Mouse (Mus musculus) liver, postnatal 0 days (tissue): ENCODE data around the gene Vmn1r137. TPM values are rescaled to one million over a fixed set of nuclear protein-coding genes. Genes with fewer than 3 reads are reported as not detected.
"Not testable (repeated sequence)": the region's sequence is repeated elsewhere in the genome, so short reads cannot be mapped to it uniquely, and the experiment has no call there.

Source experiments
- ATAC-seq: fragments of 200-750 bp; cut with Nextera tagmentation; 2 replicates; pipeline ENCODE4 v1.8.0; 2017; ENCODE audit warnings: mild to moderate bottlenecking, moderate library complexity
- DNase-seq: peaks from one replicate; pipeline ENCODE4 v3.0.0-alpha.2; 2016
- H3K27ac ChIP-seq: fragments of 300-500 bp; sonication (generic); 2 replicates; pipeline ENCODE4 v1.5.1; 2014; ENCODE audit warnings: antibody characterized with exemption, moderate library complexity, mild to moderate bottlenecking, low read depth
- H3K27me3 ChIP-seq: fragments of 300-500 bp; sonication (generic); 2 replicates; pipeline ENCODE4 v1.6.1; 2014; ENCODE audit warnings: low read length, control low read depth, mixed read lengths; ENCODE audit not compliant: insufficient read depth
- H3K36me3 ChIP-seq: fragments of 300-500 bp; sonication (generic); replicated peaks from 2 replicates; pipeline ENCODE4 v1.6.1; 2014; ENCODE audit warnings: mild to moderate bottlenecking, control low read depth, low read length, moderate library complexity, mixed read lengths; ENCODE audit not compliant: insufficient read depth
- H3K4me1 ChIP-seq: fragments of 300-500 bp; sonication (generic); 2 replicates; pipeline ENCODE4 v1.6.1; 2014; ENCODE audit warnings: antibody characterized with exemption, mild to moderate bottlenecking, control low read depth; ENCODE audit not compliant: insufficient read depth
- H3K4me2 ChIP-seq: fragments of 300-500 bp; sonication (generic); 2 replicates; pipeline ENCODE4 v1.6.1; 2014; ENCODE audit warnings: low read depth, mild to moderate bottlenecking, low read length, moderate library complexity, mixed read lengths
- H3K4me3 ChIP-seq: fragments of 300-500 bp; sonication (generic); 2 replicates; pipeline ENCODE4 v1.5.1; 2014; ENCODE audit warnings: low read depth, low read length
- H3K9ac ChIP-seq: fragments of 300-500 bp; sonication (generic); replicated peaks from 2 replicates; pipeline ENCODE4 v1.6.1; 2014; ENCODE audit warnings: mild to moderate bottlenecking, moderate library complexity
- H3K9me3 ChIP-seq: fragments of 300-500 bp; sonication (generic); 2 replicates; pipeline ENCODE4 v1.6.1; 2016; ENCODE audit warnings: mild to moderate bottlenecking, control low read depth, low read length, mixed read lengths
- WGBS: fragments of 180-500 bp; shearing (Covaris S2); extraction: QIAGEN DNeasy Blood & Tissue Kit; methylation state at CpG from one replicate; pipeline ENCODE4 v1.1.7; 2014; ENCODE audit not compliant: insufficient replicate concordance; 5-methylcytosine and 5-hydroxymethylcytosine counted together
- polyA plus RNA-seq: library from polyadenylated mRNA; unstranded; fragments of >200 nt; fragmentation: Nextera tagmentation; extraction: Ambion mirVana; gene quantifications from 2 replicates; pipeline ENCODE4 v1.2.1, GENCODE M21; 2015

The Vmn1r137 gene
- not detected in 2 replicates for polyA plus RNA-seq

GRCm38 (mm10) chr7:21994287-21994686, at the start of gene Vmn1r137:
Gene Vmn1r137, plus strand, starts transcription at chr7:21994587.
- H3K4me1 ChIP-seq, H3K4me2 ChIP-seq, H3K4me3 ChIP-seq, H3K9me3 ChIP-seq, H3K27me3 ChIP-seq, DNase-seq, ATAC-seq, H3K36me3 ChIP-seq, H3K9ac ChIP-seq, H3K27ac ChIP-seq: not testable (repeated sequence)
- no CpG with 5 or more reads among the region's 3 CpGs for WGBS

GRCm38 (mm10) chr7:22028797-22029196, 34.4 kb downstream of the Vmn1r137 start, which contains the start of gene Vmn1r138:
Gene Vmn1r138, minus strand, starts transcription at chr7:22028897.
- no CpG with 5 or more reads among the region's 2 CpGs for WGBS
- not testable (repeated sequence) for H3K9ac ChIP-seq, H3K27me3 ChIP-seq, H3K36me3 ChIP-seq, H3K4me1 ChIP-seq, ATAC-seq, H3K9me3 ChIP-seq, H3K4me2 ChIP-seq, H3K27ac ChIP-seq, DNase-seq, H3K4me3 ChIP-seq

Other genes starting within 250 kb of the Vmn1r137 start
- not detected in 2 replicates for gene Gm4175, start 233.1 kb upstream of the Vmn1r137 start, polyA plus RNA-seq
- not detected in 2 replicates for gene Gm4177, start 197.9 kb upstream of the Vmn1r137 start, polyA plus RNA-seq
- gene Vmn1r135, start 162.2 kb upstream of the Vmn1r137 start, polyA plus RNA-seq = not detected in 2 replicates
- not detected in 2 replicates for gene Gm5725, start 150.3 kb upstream of the Vmn1r137 start, polyA plus RNA-seq
- gene Gm5891, start 73.3 kb upstream of the Vmn1r137 start, polyA plus RNA-seq = not detected in 2 replicates
- gene Vmn1r138, start 34.3 kb downstream of the Vmn1r137 start, polyA plus RNA-seq = not detected in 2 replicates
- gene Gm6176, start 61.7 kb downstream of the Vmn1r137 start, polyA plus RNA-seq = not detected in 2 replicates
- gene Vmn1r139, start 74.5 kb downstream of the Vmn1r137 start, polyA plus RNA-seq = not detected in 2 replicates
- gene Gm16451, start 123.7 kb downstream of the Vmn1r137 start, polyA plus RNA-seq = not detected in 2 replicates
- gene Gm10666, start 140.2 kb downstream of the Vmn1r137 start, polyA plus RNA-seq = not detected in 2 replicates
- gene Vmn1r142, start 169.4 kb downstream of the Vmn1r137 start, polyA plus RNA-seq = not detected in 2 replicates
- gene Vmn1r143, start 194.8 kb downstream of the Vmn1r137 start, polyA plus RNA-seq = not detected in 2 replicates
- not detected in 2 replicates for gene Gm8653, start 206.7 kb downstream of the Vmn1r137 start, polyA plus RNA-seq
- not detected in 2 replicates for gene Gm8453, start 234.9 kb downstream of the Vmn1r137 start, polyA plus RNA-seq